Mouse (Mus musculus) lung, embryonic 15.5 days (tissue): ENCODE results near the gene Zfp82. TPM values are rescaled to one million over a fixed set of nuclear protein-coding genes. Genes with fewer than 3 reads are reported as not detected.
"Not testable (repeated sequence)": the region's sequence is repeated elsewhere in the genome, so short reads cannot be mapped to it uniquely, and the experiment has no call there.

Experiments
- ATAC-seq: fragments of 200-750 bp; cut with Nextera tagmentation; 2 replicates; pipeline ENCODE4 v1.8.0; 2017; ENCODE audit warnings: moderate number of reproducible peaks, borderline replicate concordance; ENCODE audit not compliant: low FRiP score, low TSS enrichment; ENCODE audit errors: extremely low read depth
- H3K27ac ChIP-seq: fragments of 300-500 bp; sonication (generic); 2 replicates; pipeline ENCODE4 v1.5.1; 2015; ENCODE audit warnings: moderate library complexity, mild to moderate bottlenecking, inconsistent platforms
- H3K27me3 ChIP-seq: fragments of 300-500 bp; sonication (generic); 2 replicates; pipeline ENCODE4 v1.6.1; 2015; ENCODE audit warnings: inconsistent platforms
- H3K36me3 ChIP-seq: fragments of 300-500 bp; sonication (generic); 2 replicates; pipeline ENCODE4 v1.6.1; 2015; ENCODE audit warnings: inconsistent platforms
- H3K4me1 ChIP-seq: fragments of 300-500 bp; sonication (generic); 2 replicates; pipeline ENCODE4 v1.6.1; 2015; ENCODE audit warnings: inconsistent platforms
- H3K4me2 ChIP-seq: fragments of 300-500 bp; sonication (generic); 2 replicates; pipeline ENCODE4 v1.6.1; 2015; ENCODE audit warnings: inconsistent platforms, mild to moderate bottlenecking, moderate library complexity
- H3K4me3 ChIP-seq: fragments of 300-500 bp; sonication (generic); 2 replicates; pipeline ENCODE4 v1.5.1; 2015; ENCODE audit warnings: mild to moderate bottlenecking, inconsistent platforms
- H3K9ac ChIP-seq: fragments of 300-500 bp; sonication (generic); 2 replicates; pipeline ENCODE4 v1.6.1; 2015; ENCODE audit warnings: inconsistent platforms
- H3K9me3 ChIP-seq: fragments of 300-500 bp; sonication (generic); 2 replicates; pipeline ENCODE4 v1.6.1; 2016; ENCODE audit warnings: inconsistent platforms
- WGBS: fragments of 180-500 bp; shearing (Covaris S2); methylation state at CpG from one replicate; pipeline ENCODE4 v1.1.7; 2015; 5-methylcytosine and 5-hydroxymethylcytosine counted together
- polyA plus RNA-seq: library from polyadenylated mRNA; unstranded; fragments of >200 nt; fragmentation: Nextera tagmentation; extraction: Ambion mirVana; gene quantifications from 2 replicates; pipeline ENCODE4 v1.2.1, GENCODE M21; 2015

Zfp82 gene
- polyA plus RNA-seq = 5.3 and 7.6 TPM in 2 replicates

- peak within 1 kb of the TSS; percentile 87 for H3K4me2 ChIP-seq
- ATAC-seq = peak; percentile 89
- H3K9me3 ChIP-seq = no peaks in the 10 kb centered on the region
- peaks cover 13% of the 10 kb centered on the region for H3K36me3 ChIP-seq
- H3K4me1 ChIP-seq = no peaks in the 10 kb centered on the region
- peak within 1 kb of the TSS; percentile 60 for H3K9ac ChIP-seq
- H3K27me3 ChIP-seq = no peaks in the 10 kb centered on the region
- WGBS = under 1% methylated on average over 50 of the region's 50 CpGs
- 0 out of 2 replicates have a peak within 1 kb of the TSS, but pooled peaks have one; percentile 29 for H3K27ac ChIP-seq
- peak within 1 kb of the TSS; percentile 71 for H3K4me3 ChIP-seq
Observed at GRCm38 (mm10) chr7:30072146-30073028, at the start of gene Zfp82. Zfp82 (minus strand) TSS chr7:30072900.

GRCm38 (mm10) chr7:30122188-30122530 is 49.5 kb upstream of the Zfp82 start:
- Histone ChIP-seq H3K9me3 (no peaks in the 10 kb centered on the region), H3K27ac (peak overlapping the region; percentile 78; the same call in 1 of the 2 replicates), H3K36me3 (peaks cover 3% of the 10 kb centered on the region), H3K4me1 (peaks cover 8% of the 10 kb centered on the region; the same call in 1 of the 2 replicates), H3K4me3 (peak overlapping the region; percentile 78), H3K9ac (peak overlapping the region; percentile 62), H3K27me3 (no peaks in the 10 kb centered on the region), H3K4me2 (peak overlapping the region; percentile 90)
- ATAC-seq = no peak; the same call in 1 of the 2 replicates
- WGBS = 3% methylated on average over 15 of the region's 15 CpGs

GRCm38 (mm10) chr7:30121308-30122187 is 48.8 kb upstream of the Zfp82 start, which contains the start of gene Zfp382:
Zfp382 (plus strand) TSS chr7:30121942.
- H3K27ac ChIP-seq = peak within 1 kb of the TSS; percentile 78
- H3K9ac ChIP-seq = peak within 1 kb of the TSS; percentile 62
- no peaks in the 10 kb centered on the region for H3K9me3 ChIP-seq
- H3K4me1 ChIP-seq = peaks cover 8% of the 10 kb centered on the region; the same call in 1 of the 2 replicates
- no peaks in the 10 kb centered on the region for H3K36me3 ChIP-seq
- no peaks in the 10 kb centered on the region for H3K27me3 ChIP-seq
- ATAC-seq = peak; percentile 96
- peak within 1 kb of the TSS; percentile 78 for H3K4me3 ChIP-seq
- 1% methylated on average over 61 of the region's 61 CpGs for WGBS
- H3K4me2 ChIP-seq = peak within 1 kb of the TSS; percentile 90

GRCm38 (mm10) chr7:30117935-30118334 is 45.2 kb upstream of the Zfp82 start:
- ATAC-seq, H3K4me3 ChIP-seq, H3K9me3 ChIP-seq, H3K27me3 ChIP-seq, H3K4me2 ChIP-seq, H3K36me3 ChIP-seq, H3K4me1 ChIP-seq, H3K9ac ChIP-seq, H3K27ac ChIP-seq: not testable (repeated sequence)
- WGBS = 89% methylated on average over 12 of the region's 12 CpGs

GRCm38 (mm10) chr7:30116076-30116475 is 43.4 kb upstream of the Zfp82 start:
- Histone ChIP-seq H3K9ac (no peak overlapping the region), H3K9me3 (no peaks in the 10 kb centered on the region), H3K36me3 (no peaks in the 10 kb centered on the region), H3K27ac (no peak overlapping the region), H3K4me1 (no peaks in the 10 kb centered on the region), H3K27me3 (no peaks in the 10 kb centered on the region), H3K4me3 (no peak overlapping the region), H3K4me2 (no peak overlapping the region)
- ATAC-seq = no peak
- WGBS = 91% methylated on average over 5 of the region's 5 CpGs

- Histone ChIP-seq H3K36me3 (peaks cover 54% of the 10 kb centered on the region), H3K27me3 (no peaks in the 10 kb centered on the region)
Observed at GRCm38 (mm10) chr7:30099297-30099696, 26.6 kb upstream of the Zfp82 start.

GRCm38 (mm10) chr7:30095551-30096125 is 22.9 kb upstream of the Zfp82 start:
- H3K36me3 ChIP-seq = peaks cover 23% of the 10 kb centered on the region
- H3K9ac ChIP-seq = peak overlapping the region; percentile 73
- H3K4me2 ChIP-seq = peak overlapping the region; percentile 60
- WGBS = under 1% methylated on average over 5 of the region's 5 CpGs
- peak overlapping the region; percentile 64 for H3K4me3 ChIP-seq
- no peaks in the 10 kb centered on the region for H3K27me3 ChIP-seq
- peaks cover 22% of the 10 kb centered on the region for H3K4me1 ChIP-seq
- peak overlapping the region; percentile 17 for H3K27ac ChIP-seq
- no peaks in the 10 kb centered on the region for H3K9me3 ChIP-seq
- no peak for ATAC-seq

More at GRCm38 (mm10) chr7:30099297-30099696, 26.6 kb upstream of the Zfp82 start:
- no peak overlapping the region for H3K9ac ChIP-seq
- peaks cover 4% of the 10 kb centered on the region; the same call in 1 of the 2 replicates for H3K9me3 ChIP-seq
- H3K27ac ChIP-seq = no peak overlapping the region
- H3K4me2 ChIP-seq = no peak overlapping the region
- peaks cover 13% of the 10 kb centered on the region for H3K4me1 ChIP-seq
- no peak for ATAC-seq
- H3K4me3 ChIP-seq = no peak overlapping the region
- 86% methylated on average over 13 of the region's 13 CpGs for WGBS

- H3K4me1 ChIP-seq = peaks cover 22% of the 10 kb centered on the region
Observed at GRCm38 (mm10) chr7:30094646-30095429, 22.1 kb upstream of the Zfp82 start, which contains the start of gene Zfp260. Zfp260 (plus strand) TSS chr7:30094777.

GRCm38 (mm10) chr7:30093918-30094415 is 21.3 kb upstream of the Zfp82 start:
- WGBS = 73% methylated on average over 6 of the region's 6 CpGs
- H3K4me1 ChIP-seq = peaks cover 30% of the 10 kb centered on the region
- no peak overlapping the region for H3K27ac ChIP-seq
- no peaks in the 10 kb centered on the region for H3K27me3 ChIP-seq
- no peak for ATAC-seq
- H3K9me3 ChIP-seq = no peaks in the 10 kb centered on the region
- peak overlapping the region; percentile 60 for H3K4me2 ChIP-seq
- H3K9ac ChIP-seq = no peak overlapping the region
- peak overlapping the region; percentile 64 for H3K4me3 ChIP-seq
- peaks cover 6% of the 10 kb centered on the region; the same call in 1 of the 2 replicates for H3K36me3 ChIP-seq

More at GRCm38 (mm10) chr7:30094646-30095429, 22.1 kb upstream of the Zfp82 start, which contains the start of gene Zfp260:
- Histone ChIP-seq H3K9ac (peak within 1 kb of the TSS; percentile 73), H3K27me3 (no peaks in the 10 kb centered on the region), H3K4me3 (peak within 1 kb of the TSS; percentile 64), H3K27ac (peak within 1 kb of the TSS; percentile 96), H3K9me3 (no peaks in the 10 kb centered on the region), H3K36me3 (peaks cover 15% of the 10 kb centered on the region), H3K4me2 (peak within 1 kb of the TSS; percentile 60)
- peak; percentile 85 for ATAC-seq
- WGBS = under 1% methylated on average over 26 of the region's 26 CpGs

- Histone ChIP-seq H3K9me3 (no peaks in the 10 kb centered on the region), H3K4me3 (no peak overlapping the region), H3K4me2 (no peak overlapping the region), H3K4me1 (peaks cover 32% of the 10 kb centered on the region), H3K27ac (no peak overlapping the region), H3K36me3 (no peaks in the 10 kb centered on the region), H3K27me3 (no peaks in the 10 kb centered on the region), H3K9ac (no peak overlapping the region)
- ATAC-seq = no peak
- WGBS = 77% methylated on average over 9 of the region's 9 CpGs
Observed at GRCm38 (mm10) chr7:30092666-30093065, 20.0 kb upstream of the Zfp82 start.
